Mouse (Mus musculus) gastrocnemius, postnatal 4 days (tissue): ENCODE measurements around the gene Gm1113. TPM values are rescaled to one million over a fixed set of nuclear protein-coding genes. Genes with fewer than 3 reads are reported as not detected.

Experiments
- DNase-seq, 2 experiments: peaks; one replicate each; pipeline ENCODE4 v3.0.0; 2021 to 2022; ENCODE audit warnings: low spot score in 2 of 2, mixed read lengths in 2 of 2
- total RNA-seq, 2 experiments: library from RNA; stranded (reverse); gene quantifications; 2 replicates each; pipeline ENCODE4 v1.2.3; 2021

Gene Gm1113
- total RNA-seq, 2 experiments from 2014 or later = not detected

- DNase-seq = no peak
Observed at GRCm38 (mm10) chr9:35482014-35482898, 35.8 kb downstream of the Gm1113 start.

- no peak for DNase-seq
Observed at GRCm38 (mm10) chr9:35479456-35479855, 38.6 kb downstream of the Gm1113 start.

- no peak for DNase-seq
Observed at GRCm38 (mm10) chr9:35475394-35475793, 42.7 kb downstream of the Gm1113 start.

- no peak for DNase-seq
Observed at GRCm38 (mm10) chr9:35474104-35474724, 43.9 kb downstream of the Gm1113 start.

GRCm38 (mm10) chr9:35468913-35469312 is 49.2 kb downstream of the Gm1113 start:
- DNase-seq = no peak

GRCm38 (mm10) chr9:35467264-35467817 is 50.7 kb downstream of the Gm1113 start:
- DNase-seq = no peak

GRCm38 (mm10) chr9:35459594-35459993 is 58.5 kb downstream of the Gm1113 start:
- DNase-seq = no peak

Other genes with a start within 250 kb of the Gm1113 start
- gene Cdon, start 97.1 kb downstream of the Gm1113 start, total RNA-seq = 10 to 100 TPM; 62.0 to 63.2 TPM
- under 1 TPM; 0.10 to 0.15 TPM for gene Ddx25, start 40.3 kb upstream of the Gm1113 start, total RNA-seq
- 10 to 100 TPM in 1 of 2 experiments, 1 to 10 TPM in 1; 9.0 to 11.8 TPM for gene Pus3, start 40.3 kb upstream of the Gm1113 start, total RNA-seq
- under 1 TPM; 0.21 to 0.42 TPM for gene Pate2, start 52.0 kb upstream of the Gm1113 start, total RNA-seq
- 1 to 10 TPM; 3.0 to 4.1 TPM for gene Hyls1, start 52.1 kb upstream of the Gm1113 start, total RNA-seq
- gene Pate4, start 93.7 kb upstream of the Gm1113 start, total RNA-seq = not detected
- gene Pate3, start 129.9 kb upstream of the Gm1113 start, total RNA-seq = not detected
- not detected for gene Pate1, start 169.1 kb upstream of the Gm1113 start, total RNA-seq
- gene Gm17677, start 222.8 kb upstream of the Gm1113 start, total RNA-seq = not detected